Mouse (Mus musculus): ENCODE measurements around the gene 5730596B20Rik. TPM values are rescaled to one million over a fixed set of nuclear protein-coding genes. Genes with fewer than 3 reads are reported as not detected.

5730596B20Rik gene
- 2.6 and 3.1 TPM in 2 replicates for polyA plus RNA-seq (2015; fragmentation: Nextera tagmentation; extraction: Ambion mirVana)

- Histone ChIP-seq H3K27me3 (replicated peaks) (0 out of 2 replicates have a peak, but pooled peaks cover 5% of the 10 kb centered on the region), H3K36me3 (no peaks in the 10 kb centered on the region), H3K4me2 (peak within 1 kb of the TSS; percentile 59), H3K4me1 (peaks cover 20% of the 10 kb centered on the region), H3K27ac (peak within 1 kb of the TSS; percentile 96), H3K4me3 (replicated peaks) (peak within 1 kb of the TSS; percentile 60), H3K9ac (peak within 1 kb of the TSS; percentile 71; the same call in 1 of the 2 replicates), H3K9me3 (no peaks in the 10 kb centered on the region)
- no peak for ATAC-seq (ENCODE audit: insufficient read depth, low FRiP score, low read depth)
- 2% methylated on average over 36 of the region's 36 CpGs for WGBS
These were observed at the start of gene 5730596B20Rik for GRCm38 (mm10) chr6:52177061-52177735. Gene 5730596B20Rik, plus strand, starts transcription at chr6:52177498.

GRCm38 (mm10) chr6:52137841-52138535 is 39.3 kb upstream of the 5730596B20Rik start:
- H3K9me3 ChIP-seq = no peaks in the 10 kb centered on the region
- H3K27me3 ChIP-seq (replicated peaks) = no peaks in the 10 kb centered on the region
- no peaks in the 10 kb centered on the region for H3K36me3 ChIP-seq
- 66% methylated on average over 9 of the region's 9 CpGs for WGBS
- no peaks in the 10 kb centered on the region for H3K4me1 ChIP-seq
- no peak overlapping the region for H3K27ac ChIP-seq
- H3K4me3 ChIP-seq (replicated peaks) = no peak overlapping the region
- no peak for ATAC-seq (ENCODE audit: insufficient read depth, low FRiP score, low read depth)
- H3K9ac ChIP-seq = no peak overlapping the region
- no peak overlapping the region for H3K4me2 ChIP-seq

GRCm38 (mm10) chr6:52138576-52138975 is 38.7 kb upstream of the 5730596B20Rik start:
- Histone ChIP-seq H3K9me3 (no peaks in the 10 kb centered on the region), H3K27me3 (replicated peaks) (no peaks in the 10 kb centered on the region), H3K27ac (no peak overlapping the region), H3K4me3 (replicated peaks) (no peak overlapping the region), H3K4me1 (no peaks in the 10 kb centered on the region), H3K36me3 (no peaks in the 10 kb centered on the region), H3K4me2 (no peak overlapping the region), H3K9ac (no peak overlapping the region)
- WGBS = 48% methylated on average over 10 of the region's 10 CpGs
- ATAC-seq (ENCODE audit: insufficient read depth, low FRiP score, low read depth) = no peak

- no peak overlapping the region for H3K4me3 ChIP-seq (replicated peaks)
- H3K4me1 ChIP-seq = no peaks in the 10 kb centered on the region
- no peaks in the 10 kb centered on the region for H3K27me3 ChIP-seq (replicated peaks)
- WGBS = 74% methylated on average over 5 of the region's 5 CpGs
- no peak overlapping the region for H3K4me2 ChIP-seq
- no peaks in the 10 kb centered on the region for H3K9me3 ChIP-seq
- no peaks in the 10 kb centered on the region for H3K36me3 ChIP-seq
- ATAC-seq (ENCODE audit: insufficient read depth, low FRiP score, low read depth) = no peak
- no peak overlapping the region for H3K27ac ChIP-seq
- no peak overlapping the region for H3K9ac ChIP-seq
These were observed 38.2 kb upstream of the 5730596B20Rik start for GRCm38 (mm10) chr6:52139115-52139514.

- no peak for ATAC-seq (ENCODE audit: insufficient read depth, low FRiP score, low read depth)
- H3K9ac ChIP-seq = no peak overlapping the region
- no peak overlapping the region for H3K4me3 ChIP-seq (replicated peaks)
- H3K36me3 ChIP-seq = no peaks in the 10 kb centered on the region
- H3K4me2 ChIP-seq = peak overlapping the region; percentile 36
- H3K27me3 ChIP-seq (replicated peaks) = peaks cover 14% of the 10 kb centered on the region
- WGBS = 12% methylated on average over 16 of the region's 16 CpGs
- no peak overlapping the region for H3K27ac ChIP-seq
- peaks cover 4% of the 10 kb centered on the region; the same call in 1 of the 2 replicates for H3K4me1 ChIP-seq
- H3K9me3 ChIP-seq = no peaks in the 10 kb centered on the region
These were observed 26.8 kb upstream of the 5730596B20Rik start for GRCm38 (mm10) chr6:52150401-52150966.

- ATAC-seq (ENCODE audit: insufficient read depth, low FRiP score, low read depth) = no peak
- Histone ChIP-seq H3K9ac (no peak overlapping the region), H3K4me2 (no peak overlapping the region), H3K27me3 (replicated peaks) (peaks cover 23% of the 10 kb centered on the region), H3K4me3 (replicated peaks) (no peak overlapping the region), H3K27ac (no peak overlapping the region), H3K4me1 (peaks cover 4% of the 10 kb centered on the region; the same call in 1 of the 2 replicates), H3K36me3 (no peaks in the 10 kb centered on the region), H3K9me3 (no peaks in the 10 kb centered on the region)
- WGBS = 43% methylated on average over 4 of the region's 4 CpGs
These were observed 25.7 kb upstream of the 5730596B20Rik start for GRCm38 (mm10) chr6:52151571-52151970.

- H3K4me1 ChIP-seq = peaks cover 4% of the 10 kb centered on the region; the same call in 1 of the 2 replicates
- no peak overlapping the region for H3K4me3 ChIP-seq (replicated peaks)
- no peak overlapping the region for H3K9ac ChIP-seq
- no peaks in the 10 kb centered on the region for H3K9me3 ChIP-seq
- no peak overlapping the region for H3K4me2 ChIP-seq
- H3K27me3 ChIP-seq (replicated peaks) = peaks cover 27% of the 10 kb centered on the region
- no peaks in the 10 kb centered on the region for H3K36me3 ChIP-seq
- ATAC-seq (ENCODE audit: insufficient read depth, low FRiP score, low read depth) = no peak
- H3K27ac ChIP-seq = no peak overlapping the region
- 43% methylated on average over 16 of the region's 16 CpGs for WGBS
These were observed 24.8 kb upstream of the 5730596B20Rik start for GRCm38 (mm10) chr6:52152226-52153193.

GRCm38 (mm10) chr6:52153270-52153669 is 24.0 kb upstream of the 5730596B20Rik start:
- no peaks in the 10 kb centered on the region for H3K9me3 ChIP-seq
- H3K4me2 ChIP-seq = no peak overlapping the region
- peaks cover 7% of the 10 kb centered on the region; the same call in 1 of the 2 replicates for H3K4me1 ChIP-seq
- H3K27ac ChIP-seq = no peak overlapping the region
- no peak overlapping the region for H3K9ac ChIP-seq
- no peak for ATAC-seq (ENCODE audit: insufficient read depth, low FRiP score, low read depth)
- no peaks in the 10 kb centered on the region for H3K36me3 ChIP-seq
- 24% methylated on average over 6 of the region's 6 CpGs for WGBS
- H3K4me3 ChIP-seq (replicated peaks) = no peak overlapping the region
- peaks cover 29% of the 10 kb centered on the region for H3K27me3 ChIP-seq (replicated peaks)

- H3K27ac ChIP-seq = no peak overlapping the region
- no peak for ATAC-seq (ENCODE audit: insufficient read depth, low FRiP score, low read depth)
- 61% methylated on average over 5 of the region's 5 CpGs for WGBS
- no peak overlapping the region for H3K4me3 ChIP-seq (replicated peaks)
- H3K4me2 ChIP-seq = no peak overlapping the region
- peaks cover 8% of the 10 kb centered on the region for H3K4me1 ChIP-seq
- H3K36me3 ChIP-seq = no peaks in the 10 kb centered on the region
- H3K9me3 ChIP-seq = no peaks in the 10 kb centered on the region
- no peak overlapping the region for H3K9ac ChIP-seq
- H3K27me3 ChIP-seq (replicated peaks) = peaks cover 29% of the 10 kb centered on the region
These were observed 23.3 kb upstream of the 5730596B20Rik start for GRCm38 (mm10) chr6:52154044-52154443.

GRCm38 (mm10) chr6:52155471-52155870 is 21.8 kb upstream of the 5730596B20Rik start:
- no peak for ATAC-seq (ENCODE audit: insufficient read depth, low FRiP score, low read depth)
- no peaks in the 10 kb centered on the region for H3K36me3 ChIP-seq
- peaks cover 22% of the 10 kb centered on the region; the same call in 1 of the 2 replicates for H3K27me3 ChIP-seq (replicated peaks)
- no peak overlapping the region for H3K27ac ChIP-seq
- H3K9me3 ChIP-seq = no peaks in the 10 kb centered on the region
- H3K4me3 ChIP-seq (replicated peaks) = no peak overlapping the region
- no peak overlapping the region for H3K9ac ChIP-seq
- WGBS = 74% methylated on average over 3 of the region's 3 CpGs
- H3K4me1 ChIP-seq = peaks cover 21% of the 10 kb centered on the region
- H3K4me2 ChIP-seq = no peak overlapping the region

GRCm38 (mm10) chr6:52156551-52157200 is 20.6 kb upstream of the 5730596B20Rik start:
- Histone ChIP-seq H3K27me3 (replicated peaks) (peaks cover 20% of the 10 kb centered on the region; the same call in 1 of the 2 replicates), H3K4me2 (peak overlapping the region; percentile 88), H3K36me3 (no peaks in the 10 kb centered on the region), H3K9ac (no peak overlapping the region), H3K9me3 (no peaks in the 10 kb centered on the region), H3K4me3 (replicated peaks) (0 out of 2 replicates have a peak overlapping the region, but pooled peaks have one; percentile 67), H3K4me1 (peaks cover 21% of the 10 kb centered on the region), H3K27ac (no peak overlapping the region)
- no peak for ATAC-seq (ENCODE audit: insufficient read depth, low FRiP score, low read depth)
- 25% methylated on average over 20 of the region's 20 CpGs for WGBS
